In the genomic region with DNA sequence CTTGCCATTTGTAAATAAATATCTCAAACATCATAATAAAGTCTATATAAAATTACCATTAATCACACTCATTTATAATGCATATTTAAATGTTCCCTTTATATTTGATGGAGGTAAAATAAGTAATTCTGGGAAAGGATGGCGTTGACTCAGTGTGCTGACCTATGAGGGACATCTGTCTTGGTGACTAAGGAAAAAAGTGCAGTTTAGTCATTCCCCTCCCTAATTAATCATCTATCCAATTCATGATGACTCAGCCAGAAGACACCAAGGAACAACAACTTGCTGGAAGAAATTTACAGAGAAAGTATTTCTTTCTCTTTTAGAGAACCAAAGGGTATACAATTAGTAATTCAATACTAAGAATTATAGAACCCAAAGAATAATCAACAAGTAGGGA, we compare ENCODE assay signal across 22 mouse cellular contexts.
DNase-seq lines count a peak whose midpoint lies in the region; ATAC-seq and TF ChIP-seq lines count a peak whose summit lies in the region.
"Had no signal": no experiment of that assay in that cellular context is flagged by ENCODE, and none has a peak within 500 bp of the region (broad histone marks: within the 10 kb centered on the region; RNA-seq: fewer than 3 reads in every experiment).

No protein-coding gene starts in this region.

- H3K4me3 ChIP-seq in C2C12 (ENCODE audit: insufficient read depth, poor library complexity, severe bottlenecking) = no peak overlapping the region
- no peak overlapping the region for H3K4me3 ChIP-seq in forebrain, embryonic 11.5 days (ENCODE audit: low read depth, low read length)
- H3K4me3 ChIP-seq: embryonic facial prominence, embryonic 10.5 days; embryonic facial prominence, embryonic 12.5 days; forebrain, embryonic 12.5 days had no signal

- H3K79me2 ChIP-seq in C2C12 (ENCODE audit: control insufficient read depth, insufficient read depth) = no peaks in the 10 kb centered on the region

- no peaks in the 10 kb centered on the region for H3K27me3 ChIP-seq in C2C12 (ENCODE audit: control insufficient read depth, insufficient read depth, insufficient read length)
- no peaks in the 10 kb centered on the region for H3K27me3 ChIP-seq in forebrain, embryonic 11.5 days (ENCODE audit: control insufficient read depth, insufficient read depth, low read length)
- H3K27me3 ChIP-seq: embryonic facial prominence, embryonic 12.5 days; forebrain, embryonic 12.5 days; Patski had no signal

- DNase-seq in adrenal gland, adult 2 months = peak; percentile 8
- no peak for DNase-seq in adrenal gland, postnatal 10 days
- DNase-seq in kidney, adult 9 months = peak; percentile 27
- DNase-seq in kidney, postnatal 36 days = no peak
- DNase-seq in forebrain, embryonic 11.5 days (ENCODE audit: low spot score) = no peak
- no peak for DNase-seq in frontal cortex, postnatal 25 days (ENCODE audit: low spot score in 2 of 2)
- DNase-seq: adrenal gland, postnatal 14 days; adrenal gland, postnatal 36 days; B cell, adult 2 months; cerebellum, adult 11-12 months; cerebellum, adult 2 months; cerebellum, adult 9-10 months; cerebellum, postnatal 10 days; cerebellum, postnatal 25 days had no signal

- no peaks in the 10 kb centered on the region for H3K79me3 ChIP-seq in C2C12 (ENCODE audit: low read depth)

- H3K9me3 ChIP-seq in forebrain, embryonic 11.5 days (ENCODE audit: control insufficient read depth, low read length) = no peaks in the 10 kb centered on the region
- H3K9me3 ChIP-seq: embryonic facial prominence, embryonic 10.5 days; embryonic facial prominence, embryonic 12.5 days; forebrain, embryonic 12.5 days had no signal

- 78% methylated on average over 1 of the region's 1 CpGs for WGBS in forebrain, embryonic 11.5 days

- TF ChIP-seq CTCF in C2C12 (IDR thresholded peaks at IDR 0.05; ENCODE audit: control insufficient read depth, insufficient read depth, insufficient read length) = no peak

- H3K9ac ChIP-seq in forebrain, embryonic 11.5 days (ENCODE audit: low read length) = no peak overlapping the region
- H3K9ac ChIP-seq: embryonic facial prominence, embryonic 12.5 days; forebrain, embryonic 12.5 days had no signal

- no peak overlapping the region for H3K27ac ChIP-seq in forebrain, embryonic 11.5 days (ENCODE audit: low read depth, low read length)
- H3K27ac ChIP-seq: embryonic facial prominence, embryonic 10.5 days; embryonic facial prominence, embryonic 12.5 days; forebrain, embryonic 12.5 days had no signal

- no peak for ATAC-seq in forebrain, embryonic 11.5 days (replicated peaks; ENCODE audit: low FRiP score)
- ATAC-seq: activated CD4-positive, CD25-positive, alpha-beta regulatory T cell, adult 4 months; forebrain, embryonic 14.5 days; forebrain, embryonic 16.5 days; Patski had no signal

- no peaks in the 10 kb centered on the region for H3K36me3 ChIP-seq in C2C12 (ENCODE audit: control insufficient read depth, insufficient read depth)
- no peaks in the 10 kb centered on the region for H3K36me3 ChIP-seq in forebrain, embryonic 11.5 days (ENCODE audit: control insufficient read depth, insufficient read depth, low read length)
- H3K36me3 ChIP-seq: embryonic facial prominence, embryonic 10.5 days; embryonic facial prominence, embryonic 12.5 days; forebrain, embryonic 12.5 days had no signal

- no peak overlapping the region for H3ac ChIP-seq in C2C12 (ENCODE audit: control insufficient read depth, insufficient read length, low read depth)

- H3K4me1 ChIP-seq in forebrain, embryonic 11.5 days (replicated peaks; ENCODE audit: control insufficient read depth, insufficient read depth, low read length) = no peaks in the 10 kb centered on the region
- H3K4me1 ChIP-seq: embryonic facial prominence, embryonic 10.5 days; embryonic facial prominence, embryonic 12.5 days; forebrain, embryonic 12.5 days had no signal

- H3K4me2 ChIP-seq in forebrain, embryonic 11.5 days (ENCODE audit: low read depth, low read length, severe bottlenecking) = no peak overlapping the region
- H3K4me2 ChIP-seq: embryonic facial prominence, embryonic 12.5 days; forebrain, embryonic 12.5 days had no signal

TF ChIP-seq in C2C12, 6 proteins besides CTCF, POLR2A, EP300 and RAD21:
- peak; percentile 62 for TF ChIP-seq MYOD1 (IDR thresholded peaks at IDR 0.05; ENCODE audit: control insufficient read depth, insufficient read length, low read depth)
- peak; percentile 75 for TF ChIP-seq FOSL1 (IDR thresholded peaks at IDR 0.05; ENCODE audit: insufficient read depth, low read length, poor library complexity, severe bottlenecking)
- no peak for TF ChIP-seq CEBPB (IDR thresholded peaks at IDR 0.05; ENCODE audit: low read depth)

Comparison
In these comparisons a context has a peak if more than half of its experiments do, and no peak if none do; other contexts are left out.
1. DNase-seq: peak in adrenal gland, adult 2 months (single experiment) and kidney, adult 9 months (single experiment); none in adrenal gland, postnatal 10 days (single experiment), kidney, postnatal 36 days (0 of 2), forebrain, embryonic 11.5 days (single experiment) and frontal cortex, postnatal 25 days (0 of 2).